Mouse (Mus musculus): ENCODE data around the gene Rnf212b.

GRCm38 (mm10) chr14:54782971-54783370 is 31.0 kb upstream of the Rnf212b start:
- TF ChIP-seq EP300 (IDR thresholded peaks at IDR 0.05) (no peak), CTCF (IDR thresholded peaks at IDR 0.05) (no peak)
